Mouse (Mus musculus): ENCODE data around the gene 1110008L16Rik. TPM values are rescaled to one million over a fixed set of nuclear protein-coding genes. Genes with fewer than 3 reads are reported as not detected.
"Not testable (repeated sequence)": the region's sequence is repeated elsewhere in the genome, so short reads cannot be mapped to it uniquely, and the experiment has no call there.

The 1110008L16Rik gene
- total RNA-seq, 2 experiments from 2014 or later: 9.6 to 10.1 TPM

DNA sequence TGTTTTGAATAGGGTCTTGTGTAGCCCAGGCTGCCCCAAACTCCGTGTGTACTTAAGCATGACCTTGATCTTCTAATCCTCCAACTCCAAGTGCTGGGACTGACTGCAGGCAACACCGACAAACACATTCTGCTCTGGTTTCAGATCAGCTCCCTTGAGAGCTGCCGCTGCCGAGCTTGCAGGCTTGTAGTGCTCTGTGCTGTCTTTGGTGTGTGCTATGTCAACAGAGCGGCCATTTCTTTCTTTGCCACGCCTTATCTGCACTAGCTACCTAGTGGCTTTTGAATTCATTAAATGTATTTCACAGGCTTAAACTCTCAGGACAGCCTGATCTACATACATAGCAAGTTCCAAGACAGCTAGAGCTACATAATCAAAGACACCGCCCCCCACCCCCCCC is 34.3 kb downstream of the 1110008L16Rik start:
- intact Hi-C loops (cut with DNase I): no loop called here
- no peak for DNase-seq

DNA sequence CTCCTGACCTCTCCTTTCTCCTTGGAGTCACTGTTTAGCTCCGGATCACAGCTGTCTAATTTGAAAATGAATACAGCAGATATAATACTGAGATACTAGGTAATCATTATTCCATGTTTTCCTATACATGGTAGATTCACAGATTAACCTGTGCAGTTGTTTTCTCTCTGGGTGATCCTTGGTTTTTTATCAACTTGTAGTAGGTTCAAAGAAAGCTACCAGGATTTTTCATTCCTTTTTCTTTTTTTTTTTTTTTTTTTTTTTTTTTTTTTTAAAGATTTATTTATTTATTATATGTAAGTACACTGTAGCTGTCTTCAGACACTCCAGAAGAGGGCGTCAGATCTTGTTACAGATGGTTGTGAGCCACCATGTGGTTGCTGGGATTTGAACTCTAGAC is 39.1 kb downstream of the 1110008L16Rik start:
- DNase-seq; intact Hi-C loops (cut with DNase I): not testable (repeated sequence)

DNA sequence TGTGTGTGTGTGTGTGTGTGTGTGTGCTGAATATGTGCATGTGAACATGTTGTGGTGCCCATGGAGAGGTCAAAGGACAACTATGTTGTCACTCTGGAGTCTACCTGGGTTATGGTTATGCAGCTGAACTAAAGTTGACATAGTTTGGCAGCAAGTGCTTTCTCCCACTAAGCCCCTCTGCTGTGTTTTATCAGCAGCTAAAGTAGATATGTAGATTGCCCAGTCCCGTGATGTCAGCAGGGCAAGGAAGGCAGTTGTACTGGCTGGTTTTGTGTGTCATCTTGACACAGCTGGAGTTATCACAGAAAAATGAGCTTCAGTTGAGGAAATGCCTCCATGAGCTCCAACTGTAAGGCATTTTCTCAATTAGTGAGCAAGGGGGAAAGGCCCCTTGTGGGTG is 43.7 kb downstream of the 1110008L16Rik start:
- DNase-seq; intact Hi-C loops (cut with DNase I): not testable (repeated sequence)

DNA sequence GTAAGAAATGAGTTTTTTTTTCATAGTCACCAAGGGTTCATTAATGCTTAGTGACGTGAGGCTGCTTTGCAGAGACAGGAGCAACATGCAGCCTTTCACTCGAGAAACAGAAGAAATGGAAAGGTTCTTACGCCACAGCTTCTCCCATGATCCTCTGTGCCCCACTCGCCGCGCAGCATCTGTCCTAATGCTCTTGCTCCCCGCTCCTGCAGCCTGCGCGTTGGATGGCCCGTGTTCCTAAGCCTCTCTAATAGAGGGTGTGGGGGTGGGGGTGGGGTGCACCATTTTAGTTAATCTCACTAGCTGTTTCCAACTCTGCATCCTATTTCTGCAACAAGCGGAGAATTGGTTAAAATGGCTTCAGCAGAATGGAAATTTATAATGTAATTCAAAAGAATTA is 44.6 kb downstream of the 1110008L16Rik start:
- intact Hi-C loops (cut with DNase I): no loop called here

DNA sequence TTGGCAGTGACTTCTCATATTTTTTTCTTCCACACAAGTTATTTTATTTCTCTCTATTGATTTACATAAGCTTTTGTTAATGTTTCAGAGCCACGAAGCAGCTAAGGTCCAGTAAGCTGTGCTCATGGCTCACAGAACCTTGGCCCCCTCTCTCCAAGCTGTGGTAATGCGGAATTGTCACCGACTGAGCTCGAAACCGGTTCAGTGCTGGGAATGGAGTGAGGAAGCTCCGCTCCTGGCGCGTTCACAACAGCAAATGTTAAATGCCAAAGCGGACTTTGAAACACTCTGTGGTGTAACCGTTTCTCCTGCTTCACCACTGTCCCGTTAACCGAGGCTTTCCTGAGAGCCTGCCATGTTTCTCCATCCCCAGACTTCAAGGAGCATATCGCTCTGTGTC is 45.2 kb downstream of the 1110008L16Rik start:
- intact Hi-C loops (cut with DNase I): no loop called here
- DNase-seq: peak; percentile 24 to 35

More for the DNA sequence above, 44.6 kb downstream of the 1110008L16Rik start:
- no peak for DNase-seq

DNA sequence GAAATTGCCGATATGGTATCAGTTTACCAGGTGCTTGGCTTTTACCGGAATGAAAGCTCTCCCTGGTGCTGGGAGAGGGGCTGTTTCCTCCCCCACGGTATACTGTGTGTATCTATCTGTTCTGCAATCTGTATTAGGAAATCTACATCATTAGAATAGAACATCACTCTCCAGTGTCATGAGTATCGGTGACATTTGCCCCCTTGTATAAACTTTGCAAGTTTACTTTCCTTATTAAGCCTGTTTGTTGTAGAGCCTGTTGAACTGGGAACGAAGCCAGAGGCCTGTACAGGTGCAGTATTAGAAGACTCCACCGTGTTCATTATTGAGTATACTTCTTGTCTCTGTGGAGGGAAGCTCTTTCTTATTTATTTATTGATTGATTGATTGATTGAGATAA is 54.0 kb downstream of the 1110008L16Rik start:
- no peak for DNase-seq
- intact Hi-C loops (cut with DNase I): no loop called here

DNA sequence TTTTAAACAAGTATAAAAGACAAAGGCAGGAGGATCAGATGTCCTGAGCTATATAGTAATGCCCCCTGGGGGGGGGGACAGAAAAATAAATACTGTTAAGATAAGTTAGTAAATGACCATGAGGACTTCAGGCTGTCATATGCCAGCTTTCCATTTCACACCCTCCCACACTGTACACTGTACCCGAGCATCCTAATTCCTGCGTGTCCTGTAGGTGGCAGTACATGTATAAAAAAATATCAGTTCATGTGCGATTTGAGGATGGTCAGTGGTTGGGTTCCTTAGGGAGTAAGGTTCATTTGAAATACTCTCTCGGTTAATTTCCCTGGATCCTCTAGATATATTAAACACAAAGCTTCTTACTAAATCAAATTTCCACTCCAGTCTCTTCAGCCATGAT is 55.5 kb downstream of the 1110008L16Rik start:
- DNase-seq: peak; percentile 56 to 64

DNA sequence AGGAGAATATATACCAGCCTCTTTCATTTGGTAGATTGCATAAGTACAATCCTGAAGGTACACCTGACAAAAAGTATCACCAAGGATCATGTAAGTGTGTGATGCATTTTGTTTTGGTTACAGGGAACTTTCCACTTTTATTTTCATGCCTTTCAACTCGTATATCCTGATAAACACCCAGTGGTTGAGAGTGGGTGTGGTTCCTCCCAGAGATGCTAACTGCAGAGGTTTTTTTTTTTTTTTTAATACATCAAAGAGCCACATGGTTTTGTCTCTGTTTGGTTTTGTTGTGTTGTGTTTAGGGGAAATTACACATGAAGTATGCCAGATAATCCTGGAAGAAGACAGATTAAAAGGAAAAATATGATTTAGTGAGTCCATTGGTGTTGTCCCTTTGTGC is 57.9 kb downstream of the 1110008L16Rik start:
- intact Hi-C loops (cut with DNase I): loop anchor here (5.0 kb wide), 1 partner anchor 40 kb away; no protein-coding TSS in a partner anchor
- DNase-seq: no peak

More for the DNA sequence above, 55.5 kb downstream of the 1110008L16Rik start:
- intact Hi-C loops (cut with DNase I): loop anchor here (1.0 to 5.0 kb wide), 3 partner anchors 38 to 144 kb away; no protein-coding TSS in a partner anchor

DNA sequence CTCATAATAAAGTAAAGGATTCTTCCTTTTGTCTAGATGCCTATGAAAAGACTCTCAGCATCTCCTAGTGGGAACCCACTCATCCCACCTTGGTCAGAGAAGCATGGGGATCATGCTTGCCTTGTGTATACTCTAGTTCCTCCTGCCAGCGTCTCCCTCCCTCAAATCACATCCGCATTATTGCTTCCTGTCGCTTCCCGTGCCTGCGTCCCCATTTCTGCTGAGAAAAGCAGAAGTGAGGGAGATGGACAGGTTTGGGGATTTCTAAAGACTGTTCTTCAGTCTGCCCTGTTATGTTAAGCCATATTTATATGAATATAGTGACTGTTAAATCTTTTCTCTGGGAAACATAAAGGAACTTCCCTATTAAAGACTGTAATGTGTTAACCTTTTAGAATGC is 61.6 kb downstream of the 1110008L16Rik start:
- DNase-seq: no peak
- intact Hi-C loops (cut with DNase I): no loop called here

DNA sequence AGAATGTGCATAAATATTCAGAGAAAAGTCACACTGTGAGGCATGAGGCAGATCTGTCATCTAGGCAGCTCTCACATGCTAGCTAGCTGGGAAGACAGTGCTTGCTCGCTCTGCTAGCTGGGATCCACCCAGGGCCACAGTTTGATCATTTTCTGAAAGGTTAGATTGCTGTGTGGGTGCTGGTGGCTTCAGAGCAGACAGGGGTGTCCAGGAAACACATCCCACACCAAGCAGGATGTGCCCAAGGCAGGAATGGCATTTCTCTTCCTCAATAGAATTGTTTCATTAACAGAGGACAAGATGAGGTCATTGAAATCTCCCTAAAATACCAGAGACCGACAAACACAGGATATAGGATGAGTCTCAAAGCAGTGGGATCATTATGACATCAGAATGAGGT is 65.7 kb downstream of the 1110008L16Rik start:
- DNase-seq: no peak
- intact Hi-C loops (cut with DNase I): no loop called here

DNA sequence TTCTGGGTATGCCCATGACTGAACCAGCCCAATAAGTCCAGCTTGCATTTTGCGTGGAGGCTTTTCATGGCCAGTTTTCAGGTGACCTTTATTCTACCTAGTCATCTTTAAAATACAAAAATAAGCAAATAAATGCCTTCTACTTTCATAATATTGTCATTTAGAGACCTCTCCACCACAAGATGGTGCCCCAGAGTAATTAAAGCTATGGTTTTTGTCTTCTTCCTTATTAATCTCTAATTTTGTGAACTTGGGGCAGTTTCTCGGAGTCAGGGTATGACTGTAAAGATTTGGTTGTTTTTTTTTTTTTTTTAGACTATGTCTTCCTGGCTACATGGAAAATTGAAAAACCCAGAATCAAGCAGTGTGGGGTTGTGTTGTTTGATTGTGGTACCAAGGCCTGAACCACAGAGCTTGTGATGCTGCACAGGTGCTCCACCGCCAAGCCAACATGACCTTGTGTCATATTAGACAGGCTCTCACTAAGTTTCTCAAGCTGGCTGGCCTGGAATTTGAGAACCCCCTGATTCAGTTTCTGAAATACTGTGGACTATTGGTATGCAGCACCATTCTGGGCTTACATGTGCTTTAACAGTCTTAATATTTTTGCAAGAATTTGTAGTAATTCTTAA is 73.2 kb downstream of the 1110008L16Rik start:
- peak in 1 of 2 experiments; percentile 34 for DNase-seq
- intact Hi-C loops (cut with DNase I): loop anchor here (1.0 kb wide), 1 partner anchor 127 kb away; no protein-coding TSS in a partner anchor

DNA sequence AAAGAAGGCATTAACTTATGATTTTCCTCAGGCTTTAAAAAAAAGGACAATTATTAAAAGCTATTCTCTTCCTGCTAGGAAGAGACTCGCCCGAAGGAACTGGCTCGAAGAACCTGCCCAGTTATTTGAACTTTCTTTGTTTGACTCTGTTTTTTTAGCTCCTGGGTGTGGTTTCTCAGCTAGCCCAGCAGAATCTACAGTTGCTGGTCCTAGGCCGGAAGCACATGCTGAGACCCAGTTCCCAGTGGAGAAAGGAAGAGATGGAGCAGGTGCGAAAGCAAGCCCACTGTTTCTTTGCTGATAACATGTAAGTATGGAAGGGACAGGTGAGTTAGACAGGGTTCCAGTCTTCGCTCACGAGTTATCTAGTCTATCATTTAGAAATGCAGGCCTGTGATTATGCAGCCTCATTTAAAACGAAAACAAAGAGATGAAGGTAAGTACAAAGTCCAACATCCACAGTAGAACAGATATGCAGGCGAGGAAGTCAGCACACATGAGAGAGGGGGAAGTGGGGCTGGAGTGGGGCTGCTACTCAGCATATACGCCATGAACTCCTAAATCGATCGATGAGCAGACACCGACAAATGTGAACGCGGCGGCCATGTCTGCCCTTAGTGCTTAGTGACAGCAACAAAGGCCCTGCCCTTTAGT is 77.7 kb downstream of the 1110008L16Rik start:
- intact Hi-C loops (cut with DNase I): no loop called here
- no peak for DNase-seq

DNA sequence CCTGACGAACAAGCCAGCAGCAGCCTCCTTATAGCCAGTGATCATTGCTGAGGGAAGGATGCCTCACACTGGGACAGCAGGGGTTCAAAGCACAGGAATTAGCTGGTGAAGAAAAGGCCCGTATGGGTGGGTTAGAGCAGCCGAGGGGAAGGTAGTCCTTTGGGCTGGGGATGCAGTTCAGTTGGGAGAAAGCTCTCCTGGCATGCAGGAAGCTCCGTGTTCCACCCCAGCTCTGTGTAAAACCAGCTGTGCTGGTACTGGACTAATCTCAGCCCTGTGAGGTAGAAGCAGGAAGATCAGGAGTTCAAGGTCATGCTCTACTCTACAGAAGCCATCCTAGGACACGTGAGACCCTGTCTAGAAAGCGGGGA is 78.2 kb downstream of the 1110008L16Rik start:
- DNase-seq: no peak
- intact Hi-C loops (cut with DNase I): no loop called here

DNA sequence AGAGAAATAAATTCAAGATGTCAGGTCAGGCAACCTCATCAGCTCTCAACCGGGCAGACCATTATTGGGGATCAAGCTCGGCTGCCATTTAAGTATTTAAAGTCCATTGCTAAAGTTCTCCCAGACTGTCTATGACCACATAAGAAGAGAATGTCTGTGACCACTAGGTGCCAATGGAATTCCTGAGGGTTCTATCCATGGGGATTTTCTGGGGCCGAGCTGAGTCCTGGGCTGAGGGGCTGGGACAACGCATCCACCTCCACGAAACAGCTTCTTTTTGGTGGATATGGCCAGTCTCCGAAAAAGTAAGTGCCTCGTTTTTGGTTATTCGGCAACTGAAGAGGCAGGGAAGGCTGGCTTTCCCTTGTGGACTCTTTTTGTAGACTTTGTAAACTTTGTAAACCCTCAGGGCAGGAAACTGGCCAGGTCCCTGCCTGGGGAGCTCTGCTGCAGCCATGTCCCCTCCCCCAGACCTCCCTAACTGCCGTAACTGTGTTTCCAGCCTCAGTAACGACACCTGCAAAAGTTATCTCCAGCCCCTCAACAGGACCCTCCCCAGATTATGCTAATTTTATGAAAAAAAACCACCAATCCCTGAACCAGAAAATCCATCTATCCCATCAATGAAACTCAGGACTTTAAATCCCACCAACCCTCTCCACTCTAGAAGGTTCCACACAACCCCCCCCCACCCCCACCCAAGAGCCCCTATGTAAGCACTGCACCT is 84.8 kb downstream of the 1110008L16Rik start, which contains the start of gene Psma6:
Gene Psma6 (plus strand): TSS at position 200 of the 727 bp plus-strand sequence.
- peak in 1 of 2 experiments; percentile 20 for DNase-seq
- intact Hi-C loops (cut with DNase I): no loop called here

DNA sequence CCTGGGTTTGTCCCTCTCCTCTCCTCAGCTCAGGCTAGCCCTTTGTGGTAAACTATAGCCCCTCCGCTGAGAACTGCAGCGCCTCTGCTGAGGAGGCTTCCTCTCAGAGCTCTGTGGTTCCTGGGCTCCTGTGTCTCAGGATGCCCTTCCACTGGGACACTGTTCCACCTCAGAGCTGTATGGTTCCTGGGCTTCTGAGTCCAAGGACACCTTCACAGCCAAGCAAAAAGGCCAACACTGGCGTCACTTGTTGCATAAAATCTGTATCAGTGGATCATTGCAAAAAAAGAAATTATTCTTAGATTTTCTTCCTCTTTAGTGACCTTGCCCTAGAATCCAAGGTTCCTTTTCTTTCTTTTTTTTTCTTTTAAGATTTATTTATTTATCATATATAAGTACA is 85.4 kb downstream of the 1110008L16Rik start:
- no peak for DNase-seq
- intact Hi-C loops (cut with DNase I): no loop called here

DNA sequence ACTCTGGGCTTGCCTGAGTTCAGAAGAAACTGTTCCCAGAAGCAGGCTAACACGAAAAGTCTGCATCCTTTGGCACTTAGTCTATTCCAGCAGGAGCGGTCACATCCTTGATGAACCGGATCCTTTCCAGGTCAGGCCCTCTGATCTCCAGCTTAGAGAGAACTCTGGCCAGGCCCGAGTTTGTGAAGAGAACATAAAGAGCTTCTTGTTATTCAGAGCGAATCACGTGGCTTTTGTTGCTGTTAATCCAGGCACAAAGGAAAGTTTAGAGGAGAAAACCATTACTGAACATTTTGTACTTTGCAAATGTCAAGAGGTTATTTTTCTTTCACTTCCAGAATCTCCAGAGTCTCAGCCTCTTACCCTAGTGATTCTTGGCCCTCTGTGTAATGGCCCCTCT is 86.6 kb downstream of the 1110008L16Rik start:
- intact Hi-C loops (cut with DNase I): no loop called here
- DNase-seq: peak; percentile 28 to 29

DNA sequence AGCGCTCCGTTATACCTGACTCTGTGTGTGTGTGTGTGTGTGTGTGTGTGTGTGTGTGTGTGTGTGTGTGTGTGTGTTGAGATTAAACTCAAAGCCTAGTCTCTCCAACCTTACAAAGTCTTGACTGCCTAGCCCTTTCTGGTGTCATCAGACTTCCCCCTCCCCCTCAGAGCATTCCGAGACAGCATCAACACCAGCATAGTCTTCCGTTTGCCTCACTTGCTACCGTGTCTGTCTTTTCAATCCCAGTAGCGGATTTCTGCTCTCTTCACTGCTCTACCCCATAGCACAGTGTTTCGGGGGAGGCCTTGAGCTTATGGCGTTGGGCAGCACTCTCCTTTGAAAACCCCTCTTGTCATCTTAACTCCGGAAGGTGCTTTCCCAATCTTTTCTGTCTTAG is 87.1 kb downstream of the 1110008L16Rik start:
- DNase-seq: no peak
- intact Hi-C loops (cut with DNase I): no loop called here

DNA sequence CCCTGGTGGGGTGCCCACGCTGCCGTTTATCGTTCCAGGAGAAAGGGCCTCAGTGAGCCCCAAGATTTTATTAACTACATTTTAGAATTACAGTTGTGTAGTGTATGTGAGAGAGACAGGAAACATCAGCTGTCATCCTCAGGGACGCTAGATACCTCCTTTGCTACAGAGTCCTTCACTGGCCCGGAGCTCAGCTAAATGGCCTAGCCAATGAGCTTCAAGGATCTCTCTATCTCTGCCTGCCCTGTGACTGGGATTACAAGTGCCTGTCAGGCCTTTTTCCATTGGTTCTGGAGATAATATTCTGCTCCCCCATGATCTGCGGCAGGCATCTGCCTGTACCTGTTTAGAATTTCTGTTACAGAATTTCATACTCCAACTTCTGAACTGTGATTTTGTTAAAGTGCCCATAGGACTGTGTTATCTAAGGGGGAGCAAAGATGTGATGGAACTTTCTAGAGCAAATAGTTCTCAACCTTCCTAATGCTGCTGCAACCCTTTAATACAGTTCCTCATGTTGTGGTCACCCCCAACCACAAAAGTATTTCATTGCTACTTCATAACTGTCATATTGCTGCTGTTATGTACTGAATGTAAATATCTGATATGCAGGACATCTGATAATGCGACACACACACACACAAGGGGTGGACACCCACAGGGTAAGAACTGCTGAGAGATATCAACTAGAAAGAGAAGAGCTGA is 87.9 kb downstream of the 1110008L16Rik start:
- intact Hi-C loops (cut with DNase I): no loop called here
- DNase-seq: no peak

DNA sequence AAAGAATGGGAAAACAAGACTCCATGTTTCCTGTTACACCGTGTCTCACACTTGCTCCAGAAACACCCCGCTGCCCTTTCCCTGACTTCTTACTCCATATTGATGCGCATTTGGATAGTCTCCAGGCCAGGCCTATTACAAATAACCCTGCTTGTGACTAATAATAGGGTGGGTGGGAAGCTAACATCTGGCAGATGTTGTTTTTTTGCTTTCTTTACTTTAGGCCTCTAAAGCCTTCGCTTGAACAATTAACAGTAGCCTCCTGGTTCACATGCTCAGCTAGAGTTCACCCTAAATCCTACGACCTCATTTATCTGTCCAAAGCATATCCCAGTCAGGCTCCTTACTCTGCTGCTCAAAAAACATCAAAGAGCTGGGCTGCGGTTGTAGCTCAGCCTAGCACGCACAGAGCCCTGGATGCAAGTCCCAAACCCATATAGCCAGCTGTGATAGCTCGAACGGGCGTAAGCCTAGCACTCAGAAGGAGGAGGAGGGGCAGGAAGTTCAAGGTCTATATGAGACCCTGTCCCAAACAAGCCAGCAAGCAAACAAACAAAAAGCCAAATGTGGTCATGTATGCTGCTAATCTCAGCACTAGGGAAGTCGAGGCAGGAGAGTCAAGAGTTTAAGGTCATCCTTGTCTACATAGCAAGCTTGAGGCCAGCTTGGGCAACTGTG is 88.5 kb downstream of the 1110008L16Rik start:
- intact Hi-C loops (cut with DNase I): no loop called here
- peak in 1 of 2 experiments; percentile 29 for DNase-seq

DNA sequence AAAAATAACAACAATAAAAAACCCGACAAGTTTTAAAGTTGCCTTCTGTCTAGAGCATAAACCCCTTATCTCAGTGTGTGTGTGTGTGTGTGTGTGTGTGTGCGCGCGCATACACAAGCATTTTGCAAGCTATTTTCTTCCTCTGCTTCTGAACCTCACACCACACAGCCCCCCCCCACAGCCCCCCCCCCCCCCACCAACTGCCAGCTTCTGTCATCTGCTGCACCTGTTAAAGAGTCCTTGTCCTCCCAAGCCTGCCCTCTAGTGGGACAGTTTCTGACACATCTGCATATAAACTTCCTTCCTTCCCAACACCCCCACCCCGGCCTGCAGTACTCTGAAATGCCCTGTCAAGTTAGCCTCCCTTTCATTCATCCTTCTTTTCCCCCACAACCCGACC is 89.1 kb downstream of the 1110008L16Rik start:
- DNase-seq: peak; percentile 50 to 66
- intact Hi-C loops (cut with DNase I): no loop called here

Measured in heart, postnatal 10 days (tissue).